Mouse (Mus musculus): ENCODE measurements at regions not wholly inside any gene's neighbourhood (a gene's known extent, or its start where the extent isn't known, plus 50 kb on each side); places are given as distances from the start of the nearest gene placed in this dataset.

GRCm38 (mm10) chr6:81815962-81816338 lies 107.5 kb upstream of the Gcfc2 start:
- TF ChIP-seq POLR2A (IDR thresholded peaks at IDR 0.05; ENCODE audit: control insufficient read depth in 1 of 2, insufficient read depth in 1 of 2, low read depth in 1 of 2, low read length in 2 of 2, poor library complexity in 1 of 2) (no peak), ZC3H11A (IDR thresholded peaks at IDR 0.05; ENCODE audit: low read depth, low read length) (no peak), EP300 (IDR thresholded peaks at IDR 0.05; ENCODE audit: low read depth in 1 of 2, low read length in 2 of 2) (no peak), E2F4 (IDR thresholded peaks at IDR 0.05; ENCODE audit: borderline replicate concordance, low read depth, low read length) (no peak), POLR2AphosphoS2 (IDR thresholded peaks at IDR 0.05; ENCODE audit: low read length) (no peak), TCF12 (IDR thresholded peaks at IDR 0.05; ENCODE audit: low read depth, low read length) (no peak)

Data from MEL (cell line).